Mouse (Mus musculus): ENCODE results near the gene Nos1ap.

GRCm38 (mm10) chr1:170424258-170424889 is 165.3 kb downstream of the Nos1ap start:
- no peak for TF ChIP-seq TAL1 (IDR thresholded peaks at IDR 0.05; ENCODE audit: low read length)
- no peak for TF ChIP-seq GATA1 (IDR thresholded peaks at IDR 0.05; ENCODE audit: low read length)
